Mouse (Mus musculus) B cell, adult 67 days (primary cell): ENCODE results near the gene Hist1h4f. TPM values are rescaled to one million over a fixed set of nuclear protein-coding genes. Genes with fewer than 3 reads are reported as not detected.

ENCODE experiments used
- total RNA-seq, 2 experiments: library from RNA; stranded (reverse); gene quantifications; 4 replicates each; pipeline ENCODE4 v1.2.4; 2023

The Hist1h4f gene
- total RNA-seq, result 10 to 100 TPM; 55.2 to 82.9 TPM

GRCm38 (mm10) chr13:23551146-23551834 is at the start of gene Hist1h4f:
Gene Hist1h4f, minus strand, starts transcription at chr13:23551648.

GRCm38 (mm10) chr13:23581408-23582218 is 30.2 kb upstream of the Hist1h4f start, which contains the start of gene Hist1h4d:
Gene Hist1h4d, plus strand, starts transcription at chr13:23581598.

GRCm38 (mm10) chr13:23575271-23575851 is 23.9 kb upstream of the Hist1h4f start, which contains the start of gene Hist1h3d:
Gene Hist1h3d, plus strand, starts transcription at chr13:23575763.

GRCm38 (mm10) chr13:23573898-23574524 is 22.6 kb upstream of the Hist1h4f start, which contains the start of the genes Hist1h2bf and Hist1h2ad:
Gene Hist1h2bf, minus strand, starts transcription at chr13:23574196.
Gene Hist1h2ad, plus strand, starts transcription at chr13:23574381.

GRCm38 (mm10) chr13:23571022-23571503 is 19.6 kb upstream of the Hist1h4f start, which contains the start of the genes Hist1h2ae and Hist1h2bg:
Gene Hist1h2ae, minus strand, starts transcription at chr13:23571220.
Gene Hist1h2bg, plus strand, starts transcription at chr13:23571396.

GRCm38 (mm10) chr13:23561883-23562659 is 10.6 kb upstream of the Hist1h4f start, which contains the start of gene Hist1h3e:
Gene Hist1h3e, minus strand, starts transcription at chr13:23562369.

GRCm38 (mm10) chr13:23552962-23553361 is 1.5 kb upstream of the Hist1h4f start, which contains the start of gene Hist1h1d:
Gene Hist1h1d, plus strand, starts transcription at chr13:23553262.

GRCm38 (mm10) chr13:23543965-23544786 is 7.3 kb downstream of the Hist1h4f start, which contains the start of gene Hist1h3f:
Gene Hist1h3f, plus strand, starts transcription at chr13:23544052.

GRCm38 (mm10) chr13:23542999-23543607 is 8.3 kb downstream of the Hist1h4f start, which contains the start of gene Hist1h2bh:
Gene Hist1h2bh, minus strand, starts transcription at chr13:23543392.

GRCm38 (mm10) chr13:23535137-23536075 is 16.0 kb downstream of the Hist1h4f start, which contains the start of gene Hist1h3g:
Gene Hist1h3g, plus strand, starts transcription at chr13:23535422.

GRCm38 (mm10) chr13:23533560-23534367 is 17.7 kb downstream of the Hist1h4f start, which contains the start of gene Hist1h2af:
Gene Hist1h2af, plus strand, starts transcription at chr13:23533906.

GRCm38 (mm10) chr13:23530901-23531875 is 20.3 kb downstream of the Hist1h4f start, which contains the start of gene Hist1h4h:
Gene Hist1h4h, plus strand, starts transcription at chr13:23531050.

